Mouse (Mus musculus) left cerebral cortex, adult 11 months (tissue): ENCODE measurements around the gene Ifngr1.

Source experiments
- DNase-seq: peaks from one replicate; pipeline ENCODE4 v3.0.0; 2022; ENCODE audit warnings: low spot score

Gene Ifngr1

GRCm38 (mm10) chr10:19639630-19640029 is 47.9 kb downstream of the Ifngr1 start:
- DNase-seq = no peak

GRCm38 (mm10) chr10:19645119-19645518 is 53.4 kb downstream of the Ifngr1 start:
- peak; percentile 27 for DNase-seq

DNA sequence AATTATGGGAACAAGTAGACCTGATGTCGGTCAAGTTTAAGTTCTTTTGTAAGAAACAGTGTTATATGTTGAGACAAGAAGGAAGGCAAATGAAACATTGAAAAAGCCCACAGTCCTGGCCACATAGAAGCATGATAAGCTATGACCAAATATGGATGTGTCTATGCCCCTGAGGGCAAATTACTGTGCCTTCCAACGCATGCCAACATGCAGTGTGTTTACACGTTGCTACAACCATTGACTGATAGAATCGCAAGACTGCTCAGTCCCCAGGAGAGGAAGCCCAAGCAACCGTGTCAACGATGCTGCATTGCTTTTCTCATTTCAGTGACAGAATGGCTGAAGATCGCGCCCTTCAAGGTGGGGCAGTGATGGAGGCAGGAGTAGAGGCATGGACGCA is 65.7 kb downstream of the Ifngr1 start:
- DNase-seq = no peak
